Mouse (Mus musculus): ENCODE data around the gene Cybc1.

The Cybc1 gene

DNA sequence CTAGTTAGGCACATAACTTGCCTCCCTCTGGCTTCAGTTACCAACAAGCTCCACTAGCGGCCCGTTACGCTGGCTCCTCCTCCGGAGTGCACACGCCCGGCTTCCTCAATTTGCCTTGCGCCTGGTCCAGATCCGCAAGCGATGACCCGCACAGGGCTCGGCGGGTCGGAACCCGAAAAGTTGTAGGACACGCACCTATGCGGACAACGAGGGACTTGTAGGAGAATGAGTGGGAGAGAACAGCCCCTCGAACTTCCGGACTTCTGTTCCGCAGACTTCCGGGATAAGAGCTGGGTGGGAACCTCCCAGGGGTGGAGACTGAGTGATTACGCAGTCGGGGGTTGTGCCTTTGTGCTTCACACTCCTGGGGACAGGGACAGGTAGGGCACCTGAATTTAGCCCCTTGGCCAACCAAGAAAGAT, at the start of gene Cybc1:
TSS of gene Cybc1 (minus strand) at position 305 of the 422 bp plus-strand sequence.
- peak; percentile 80 for DNase-seq (ENCODE audit: low read depth, low spot score)

- no peak for DNase-seq (ENCODE audit: low read depth, low spot score)
Measured at GRCm38 (mm10) chr11:121278011-121278410, 48.9 kb upstream of the Cybc1 start.

DNA sequence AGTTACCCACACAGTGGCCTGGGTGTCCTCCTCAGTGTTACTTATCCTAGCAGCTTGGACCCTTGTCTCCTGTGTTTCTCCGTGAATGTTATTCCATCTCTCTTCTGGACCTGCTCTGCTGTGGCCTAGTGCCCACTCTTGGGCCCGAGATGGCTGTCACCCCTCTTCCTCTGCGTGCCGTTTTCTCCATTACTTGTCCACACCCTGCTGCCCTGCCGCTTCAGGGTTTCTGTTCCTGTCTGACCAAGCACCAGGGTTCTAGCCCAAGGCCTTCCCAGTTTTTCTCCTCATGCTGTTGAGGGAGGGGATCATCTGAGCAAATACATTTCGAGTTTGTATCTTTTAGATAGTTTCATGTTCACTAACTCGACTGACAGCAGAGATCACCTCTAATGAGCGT, 48.4 kb upstream of the Cybc1 start:
- no peak for DNase-seq (ENCODE audit: low read depth, low spot score)

DNA sequence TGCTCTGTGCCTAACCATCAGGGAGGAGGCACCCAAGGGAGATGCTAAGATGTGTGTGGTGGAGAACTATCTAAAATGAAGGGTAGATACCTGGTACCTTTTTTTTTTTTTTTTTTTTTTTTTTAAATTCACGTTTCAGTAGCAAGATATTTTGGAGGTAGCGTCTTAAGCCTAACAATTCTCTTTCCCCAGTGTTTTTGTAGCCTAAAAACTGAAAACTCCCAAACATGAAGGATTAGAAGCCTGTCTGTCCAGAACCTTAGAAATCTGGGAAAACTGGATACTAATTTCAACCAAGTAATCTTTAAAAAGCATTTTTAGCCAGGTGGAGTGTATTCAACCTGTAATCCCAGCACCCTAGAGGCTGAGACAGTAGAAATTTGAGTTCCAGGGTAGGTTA, 32.0 kb upstream of the Cybc1 start:
- DNase-seq (ENCODE audit: low read depth, low spot score) = no peak

- peak; percentile 17 for DNase-seq (ENCODE audit: low read depth, low spot score)
Measured at GRCm38 (mm10) chr11:121260211-121260906, 31.2 kb upstream of the Cybc1 start.

DNA sequence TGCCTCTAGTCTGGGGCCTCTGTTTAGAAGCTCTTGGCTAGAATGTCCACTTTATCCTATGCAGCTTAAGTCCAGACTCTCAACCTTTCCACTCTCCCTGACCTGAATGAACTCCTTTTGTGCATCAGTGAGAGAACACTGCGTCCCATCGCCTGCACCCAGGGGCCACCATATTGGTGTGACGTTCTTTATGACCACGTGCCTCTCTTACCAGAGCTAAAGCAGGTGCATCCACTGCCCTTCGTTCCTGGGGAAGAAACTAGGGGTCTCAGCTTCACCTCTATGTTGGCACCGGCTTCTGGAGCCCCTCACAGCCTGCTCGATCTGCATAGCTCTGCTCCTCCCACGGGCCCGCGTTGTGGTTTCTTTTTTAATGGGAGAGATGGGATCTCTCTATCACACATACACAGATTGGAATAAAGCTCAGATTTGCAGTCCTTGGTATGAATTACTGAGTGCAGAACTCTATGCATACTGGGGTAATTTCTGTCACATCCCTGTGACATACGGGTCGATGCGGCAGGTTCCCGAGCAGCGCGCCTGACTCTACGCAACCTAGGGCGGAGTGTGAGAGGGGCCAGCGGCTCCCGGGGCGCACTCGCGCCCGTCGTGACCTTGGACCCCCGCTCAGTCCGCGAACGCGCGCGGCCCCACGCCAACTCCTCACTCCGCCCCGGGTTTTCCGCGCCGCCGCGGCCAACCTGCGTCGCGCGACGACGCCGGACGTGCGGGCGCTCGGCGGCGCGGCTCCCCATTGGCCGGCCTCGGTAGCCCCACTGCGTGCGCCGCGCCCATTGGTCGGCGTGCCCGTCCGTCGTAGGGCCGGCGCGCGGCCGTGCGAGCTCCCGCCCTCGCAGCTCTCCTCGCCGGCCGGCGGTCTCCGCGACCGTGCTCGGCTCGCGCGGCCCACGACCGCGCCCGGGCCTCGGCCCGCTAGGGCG, 30.3 kb upstream of the Cybc1 start, which contains the start of gene Foxk2:
TSS of gene Foxk2 (plus strand) at position 831 of the 941 bp plus-strand sequence.
- peak; percentile 88 for DNase-seq (ENCODE audit: low read depth, low spot score)

- no peak for DNase-seq (ENCODE audit: low read depth, low spot score)
Measured at GRCm38 (mm10) chr11:121250196-121250595, 21.1 kb upstream of the Cybc1 start.

DNA sequence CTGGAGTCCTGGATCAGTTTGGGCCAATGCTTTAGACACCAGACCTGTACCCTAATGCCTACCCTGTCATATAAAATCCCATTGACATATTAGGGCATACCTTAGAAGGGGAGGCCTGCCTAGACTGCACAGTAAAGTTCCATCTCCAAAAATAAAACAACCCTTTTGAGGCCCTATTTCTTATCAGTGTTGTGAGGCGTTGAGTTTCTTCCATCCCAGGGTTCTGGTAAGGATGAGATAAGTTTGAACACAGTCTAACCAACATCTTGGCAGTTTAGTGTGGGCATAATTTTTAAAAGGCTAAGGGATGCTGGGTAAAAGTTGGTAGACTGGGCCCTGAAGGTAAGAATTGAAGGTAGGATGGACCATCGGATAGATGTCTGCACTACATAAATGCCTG, 10.5 kb upstream of the Cybc1 start:
- no peak for DNase-seq (ENCODE audit: low read depth, low spot score)

GRCm38 (mm10) chr11:121237345-121238128, 8.4 kb upstream of the Cybc1 start:
- peak; percentile 53 for DNase-seq (ENCODE audit: low read depth, low spot score)

DNA sequence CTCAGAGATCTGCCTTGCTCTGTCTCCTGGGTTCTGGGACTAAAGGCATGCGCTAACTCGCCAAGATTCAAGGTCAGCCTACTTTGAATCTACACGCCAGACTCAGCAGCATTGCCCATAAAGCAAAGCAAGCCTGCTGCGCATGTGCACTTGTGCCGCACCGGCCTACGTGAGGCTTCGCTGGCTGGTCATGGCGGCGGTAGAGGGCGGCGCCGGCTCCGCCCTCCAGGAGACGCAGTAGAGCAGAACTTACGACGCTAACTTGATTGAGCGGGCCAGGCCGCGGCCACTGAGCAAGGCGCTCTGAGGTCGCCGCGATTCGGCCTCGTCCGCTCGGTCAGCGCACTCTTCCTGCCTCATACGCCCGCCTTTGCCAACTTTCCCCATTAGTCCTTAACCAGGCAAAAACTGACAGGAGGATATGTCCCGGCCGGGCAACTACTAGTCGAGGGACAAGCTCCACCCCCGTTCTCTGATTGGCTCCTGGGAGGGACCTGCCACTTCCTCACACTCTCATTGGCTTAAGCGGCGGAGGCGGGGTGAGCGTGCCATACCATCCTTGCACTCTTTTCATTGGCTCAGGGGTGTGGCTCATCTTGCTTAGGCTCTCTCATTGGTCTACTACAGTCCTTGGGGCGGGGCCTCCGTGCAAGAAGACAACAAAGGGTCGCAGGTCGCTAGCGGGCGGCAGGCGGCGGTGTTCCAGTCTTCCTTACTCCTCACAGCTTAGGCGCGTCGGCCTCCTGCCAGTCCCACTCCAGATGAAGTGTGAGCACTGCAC, 7.6 kb upstream of the Cybc1 start, which contains the start of gene Narf:
TSS of gene Narf (plus strand) at position 690 of the 781 bp plus-strand sequence.
- peak; percentile 98 for DNase-seq (ENCODE audit: low read depth, low spot score)

GRCm38 (mm10) chr11:121235475-121236238, 6.5 kb upstream of the Cybc1 start:
- DNase-seq (ENCODE audit: low read depth, low spot score) = peak; percentile 32

DNA sequence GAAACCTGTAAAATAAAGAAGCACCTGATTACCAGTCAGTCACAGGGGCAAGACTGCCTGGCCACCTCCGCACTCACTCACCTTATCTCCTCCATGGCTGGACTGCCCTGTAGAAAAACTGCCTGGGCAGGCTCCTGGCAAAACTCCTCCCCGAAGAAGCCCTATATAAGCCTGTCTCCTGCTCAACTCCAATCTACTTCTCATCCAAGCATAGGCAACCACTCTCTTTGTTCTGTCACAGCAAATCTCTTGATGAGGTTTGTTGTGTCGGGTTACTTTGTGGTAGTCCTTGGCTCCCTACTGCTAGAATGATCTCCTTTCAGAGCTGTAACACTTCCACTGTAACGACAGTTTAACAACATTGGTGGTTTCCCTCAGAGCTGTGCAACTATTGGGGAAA, 3.6 kb upstream of the Cybc1 start:
- DNase-seq (ENCODE audit: low read depth, low spot score) = no peak

GRCm38 (mm10) chr11:121231628-121232291, 2.6 kb upstream of the Cybc1 start:
- no peak for DNase-seq (ENCODE audit: low read depth, low spot score)

GRCm38 (mm10) chr11:121231191-121231590, 2.1 kb upstream of the Cybc1 start:
- DNase-seq (ENCODE audit: low read depth, low spot score) = no peak

DNA sequence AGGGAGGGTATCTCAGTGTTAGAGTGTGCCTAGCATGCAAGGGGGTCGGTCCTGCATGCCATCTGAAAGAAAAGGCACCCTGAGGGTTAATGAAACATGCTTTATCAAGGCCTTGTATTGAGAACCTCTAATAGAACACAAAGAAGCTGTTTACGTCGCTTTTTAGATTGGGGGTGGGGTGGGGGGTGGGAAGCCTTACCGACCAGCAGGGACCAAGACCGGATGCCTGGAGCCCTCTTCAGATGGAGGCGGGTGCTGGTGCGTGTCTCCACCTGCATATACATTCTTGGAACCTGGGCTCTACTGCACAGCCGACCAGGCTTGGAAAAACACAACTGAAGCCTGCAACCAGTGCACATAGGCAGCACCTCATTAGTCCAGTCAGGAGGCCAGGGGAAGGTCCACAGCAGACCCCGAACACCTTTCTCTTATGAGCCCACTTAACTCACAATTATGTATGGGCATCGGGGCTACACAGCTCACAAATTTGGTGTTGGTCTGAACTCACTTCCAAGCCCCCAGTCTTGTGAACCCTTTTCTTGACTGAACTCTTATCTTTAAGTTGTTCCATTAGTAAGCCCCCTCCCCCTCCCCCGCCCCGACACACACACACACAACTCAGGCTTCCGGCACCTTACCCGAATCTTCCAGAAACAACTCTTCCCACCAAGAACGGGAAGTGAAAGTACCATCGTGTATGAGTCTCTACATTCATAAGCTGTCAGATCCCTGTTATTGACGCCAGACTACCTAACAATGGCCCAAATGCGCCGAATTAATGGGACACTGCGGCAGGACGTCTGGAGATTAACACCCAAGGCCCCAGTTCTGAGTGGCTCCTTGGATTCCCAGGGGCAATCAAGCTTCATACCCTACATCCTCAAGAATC, 749 bp downstream of the Cybc1 start:
- no peak for DNase-seq (ENCODE audit: low read depth, low spot score)

- no peak for DNase-seq (ENCODE audit: low read depth, low spot score)
Measured at GRCm38 (mm10) chr11:121221321-121222010, 7.7 kb downstream of the Cybc1 start.

- no peak for DNase-seq (ENCODE audit: low read depth, low spot score)
Measured at GRCm38 (mm10) chr11:121220771-121221170, 8.4 kb downstream of the Cybc1 start.

DNA sequence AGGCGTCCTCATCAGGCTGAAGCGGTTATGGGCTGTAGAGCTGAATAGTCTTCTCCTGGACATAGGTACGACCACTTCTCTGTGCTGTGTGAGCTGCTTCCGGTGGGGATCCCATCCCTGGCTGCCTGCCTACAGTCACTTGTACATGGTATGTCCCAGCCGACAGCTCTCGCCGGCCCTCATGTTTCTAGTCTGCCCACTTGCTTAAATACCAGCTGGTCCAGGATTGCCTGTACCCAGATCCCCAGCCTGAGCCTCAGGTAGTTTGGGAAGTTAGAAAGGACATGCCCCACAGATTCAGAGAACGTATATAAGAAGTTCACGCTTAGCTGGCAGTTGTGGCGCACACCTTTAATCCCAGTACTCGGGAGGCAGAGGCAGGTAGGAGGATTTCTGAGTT, 9.3 kb downstream of the Cybc1 start:
- DNase-seq (ENCODE audit: low read depth, low spot score) = no peak

All from forelimb bud, embryonic 11.5 days (tissue).